ENCODE assay signal across 23 mouse cellular contexts in genomic region chr6:121219406-121219805, GRCm38 (mm10). TPM values are rescaled to one million over a fixed set of nuclear protein-coding genes. Genes with fewer than 3 reads are reported as not detected.
DNase-seq lines count a peak whose midpoint lies in the region; ATAC-seq lines count a peak whose summit lies in the region.
"Had no signal": no experiment of that assay in that cellular context is flagged by ENCODE, and none has a peak within 500 bp of the region (broad histone marks: within the 10 kb centered on the region; RNA-seq: fewer than 3 reads in every experiment).

No protein-coding gene starts in this region.

- DNase-seq in heart, adult 18-20 months: peak; percentile 77 to 85
- DNase-seq in gastrocnemius, postnatal 25 days: peak; percentile 67
- DNase-seq in heart, postnatal 4 days: peak; percentile 64
- no peak for DNase-seq in layer of hippocampus, postnatal 36 days
- DNase-seq: adrenal gland, adult 2 months; cerebellum, adult 11-12 months; cerebellum, postnatal 36 days; kidney, adult 9 months; kidney, postnatal 36 days; layer of hippocampus, adult 9-11 months; lung, embryonic 14.5 days; lung, postnatal 4 days; retina, postnatal 1 day had no signal

- peaks cover 17% of the 10 kb centered on the region for H3K4me1 ChIP-seq in heart, embryonic 12.5 days (replicated peaks)
- H3K4me1 ChIP-seq in heart, embryonic 15.5 days (replicated peaks): peaks cover 8% of the 10 kb centered on the region
- H3K4me1 ChIP-seq in midbrain, embryonic 16.5 days (ENCODE audit: control insufficient read depth, insufficient read depth, low read length): no peaks in the 10 kb centered on the region
- H3K4me1 ChIP-seq: forebrain, embryonic 10.5 days; hindbrain, embryonic 15.5 days; intestine, embryonic 15.5 days; limb, embryonic 12.5 days had no signal

- ATAC-seq in heart, embryonic 12.5 days (ENCODE audit: insufficient number of reproducible peaks, low FRiP score): no peak; the same call in 1 of the 2 replicates
- peak; percentile 65; the same call in 1 of the 2 replicates for ATAC-seq in heart, embryonic 15.5 days (replicated peaks; ENCODE audit: insufficient number of reproducible peaks, insufficient read depth, low FRiP score, low read depth)
- no peak for ATAC-seq in midbrain, embryonic 16.5 days
- ATAC-seq: intestine, embryonic 15.5 days; liver, embryonic 12.5 days had no signal

- no peaks in the 10 kb centered on the region for H3K36me3 ChIP-seq in heart, embryonic 12.5 days
- no peaks in the 10 kb centered on the region for H3K36me3 ChIP-seq in heart, embryonic 15.5 days
- H3K36me3 ChIP-seq in midbrain, embryonic 16.5 days (ENCODE audit: control insufficient read depth, insufficient read depth, low read length): no peaks in the 10 kb centered on the region
- H3K36me3 ChIP-seq: forebrain, embryonic 10.5 days; hindbrain, embryonic 15.5 days; intestine, embryonic 15.5 days; limb, embryonic 12.5 days; liver, embryonic 12.5 days had no signal

- H3K9me3 ChIP-seq in heart, embryonic 12.5 days (replicated peaks): 0 out of 2 replicates have a peak, but pooled peaks cover 4% of the 10 kb centered on the region
- H3K9me3 ChIP-seq in heart, embryonic 15.5 days (replicated peaks): no peaks in the 10 kb centered on the region
- H3K9me3 ChIP-seq in midbrain, embryonic 16.5 days (replicated peaks; ENCODE audit: control insufficient read depth, low read length, poor library complexity, severe bottlenecking): no peaks in the 10 kb centered on the region
- H3K9me3 ChIP-seq: hindbrain, embryonic 15.5 days; intestine, embryonic 15.5 days; limb, embryonic 12.5 days; liver, embryonic 12.5 days had no signal

- H3K27me3 ChIP-seq in heart, embryonic 12.5 days (replicated peaks): 0 out of 2 replicates have a peak, but pooled peaks cover 3% of the 10 kb centered on the region
- no peaks in the 10 kb centered on the region for H3K27me3 ChIP-seq in heart, embryonic 15.5 days
- no peaks in the 10 kb centered on the region for H3K27me3 ChIP-seq in midbrain, embryonic 16.5 days (ENCODE audit: control insufficient read depth, insufficient read depth, low read depth, low read length)
- H3K27me3 ChIP-seq: hindbrain, embryonic 15.5 days; intestine, embryonic 15.5 days; limb, embryonic 12.5 days had no signal

- H3K4me3 ChIP-seq in heart, embryonic 12.5 days: no peak overlapping the region
- H3K4me3 ChIP-seq in heart, embryonic 15.5 days: no peak overlapping the region
- no peak overlapping the region for H3K4me3 ChIP-seq in midbrain, embryonic 16.5 days (ENCODE audit: low read depth, low read length)
- H3K4me3 ChIP-seq: forebrain, embryonic 10.5 days; hindbrain, embryonic 15.5 days; intestine, embryonic 15.5 days; limb, embryonic 12.5 days; liver, embryonic 12.5 days had no signal

- H3K9ac ChIP-seq in heart, embryonic 12.5 days: no peak overlapping the region
- H3K9ac ChIP-seq in heart, embryonic 15.5 days: no peak overlapping the region
- no peak overlapping the region for H3K9ac ChIP-seq in midbrain, embryonic 16.5 days (ENCODE audit: low read depth, low read length)
- H3K9ac ChIP-seq: hindbrain, embryonic 15.5 days; intestine, embryonic 15.5 days; limb, embryonic 12.5 days; liver, embryonic 12.5 days; lung, embryonic 14.5 days had no signal

- H3K4me2 ChIP-seq in heart, embryonic 12.5 days: no peak overlapping the region
- H3K4me2 ChIP-seq in heart, embryonic 15.5 days: no peak overlapping the region
- no peak overlapping the region for H3K4me2 ChIP-seq in midbrain, embryonic 16.5 days (ENCODE audit: low read length)
- H3K4me2 ChIP-seq: hindbrain, embryonic 15.5 days; intestine, embryonic 15.5 days; limb, embryonic 12.5 days; liver, embryonic 12.5 days; lung, embryonic 14.5 days; midbrain, embryonic 11.5 days had no signal

- no peak overlapping the region for H3K27ac ChIP-seq in heart, embryonic 12.5 days (ENCODE audit: poor library complexity, severe bottlenecking)
- H3K27ac ChIP-seq in heart, embryonic 15.5 days: no peak overlapping the region
- H3K27ac ChIP-seq in midbrain, embryonic 16.5 days (ENCODE audit: low read length): no peak overlapping the region
- H3K27ac ChIP-seq: forebrain, embryonic 10.5 days; hindbrain, embryonic 15.5 days; intestine, embryonic 15.5 days; limb, embryonic 12.5 days; liver, embryonic 12.5 days; stomach, postnatal 0 days had no signal

- WGBS in heart, embryonic 12.5 days: 62% methylated on average over 4 of the region's 4 CpGs
- WGBS in heart, embryonic 15.5 days: 59% methylated on average over 4 of the region's 4 CpGs
- 79% methylated on average over 4 of the region's 4 CpGs for WGBS in midbrain, embryonic 16.5 days

RNA-seq across cellular contexts. Expression of gene Tuba8, which starts 8.9 kb away (rescaled TPM):
- 100 to 1,000 TPM; 145 to 182 TPM for total RNA-seq in heart, adult 18-20 months (2021)
- polyA plus RNA-seq in heart, embryonic 12.5 days (2016; fragmentation: Nextera tagmentation; extraction: Ambion mirVana): 0.42 and 0.55 TPM in 2 replicates
- total RNA-seq in gastrocnemius, postnatal 25 days (2021): 100 to 1,000 TPM; 179 to 215 TPM
- polyA plus RNA-seq in heart, embryonic 15.5 days (2015; fragmentation: Nextera tagmentation; extraction: Ambion mirVana): 0.58 and 1.7 TPM in 2 replicates
- total RNA-seq in heart, postnatal 4 days (2021): 10 to 100 TPM; 20.9 to 27.5 TPM
- 1 to 10 TPM; 4.9 to 6.9 TPM for total RNA-seq in layer of hippocampus, postnatal 36 days (2021)
- polyA plus RNA-seq in midbrain, embryonic 16.5 days (2015; fragmentation: Nextera tagmentation; extraction: Ambion mirVana): 1.2 and 1.3 TPM in 2 replicates

RNA-seq across cellular contexts. Expression of gene Usp18, which starts 26.3 kb away (rescaled TPM):
- 1 to 10 TPM; 1.3 to 1.7 TPM for total RNA-seq in heart, adult 18-20 months (2021)
- polyA plus RNA-seq in heart, embryonic 12.5 days (2016; fragmentation: Nextera tagmentation; extraction: Ambion mirVana): 1.5 and 1.8 TPM in 2 replicates
- under 1 TPM; 0.64 to 0.70 TPM for total RNA-seq in gastrocnemius, postnatal 25 days (2021)
- polyA plus RNA-seq in heart, embryonic 15.5 days (2015; fragmentation: Nextera tagmentation; extraction: Ambion mirVana): 1.7 and 3.6 TPM in 2 replicates
- under 1 TPM; 0.67 to 0.68 TPM for total RNA-seq in heart, postnatal 4 days (2021)
- total RNA-seq in layer of hippocampus, postnatal 36 days (2021): under 1 TPM; 0.20 to 0.47 TPM
- 1.5 and 1.6 TPM in 2 replicates for polyA plus RNA-seq in midbrain, embryonic 16.5 days (2015; fragmentation: Nextera tagmentation; extraction: Ambion mirVana)

RNA-seq across cellular contexts. Expression of gene Pex26, which starts 35.9 kb away (rescaled TPM):
- total RNA-seq in heart, adult 18-20 months (2021): 1 to 10 TPM; 6.7 to 7.9 TPM
- polyA plus RNA-seq in heart, embryonic 12.5 days (2016; fragmentation: Nextera tagmentation; extraction: Ambion mirVana): 6.1 and 6.5 TPM in 2 replicates
- 1 to 10 TPM; 2.8 TPM for total RNA-seq in gastrocnemius, postnatal 25 days (2021)
- 5.6 and 7.2 TPM in 2 replicates for polyA plus RNA-seq in heart, embryonic 15.5 days (2015; fragmentation: Nextera tagmentation; extraction: Ambion mirVana)
- 1 to 10 TPM; 6.4 to 8.0 TPM for total RNA-seq in heart, postnatal 4 days (2021)
- total RNA-seq in layer of hippocampus, postnatal 36 days (2021): 10 to 100 TPM; 11.6 to 11.9 TPM
- polyA plus RNA-seq in midbrain, embryonic 16.5 days (2015; fragmentation: Nextera tagmentation; extraction: Ambion mirVana): 17.6 and 18.6 TPM in 2 replicates

Comparison
In these comparisons a context has a peak if more than half of its experiments do, and no peak if none do; other contexts are left out.
1. RNA of gene Tuba8, which starts 8.9 kb away (total RNA-seq): 179 to 215 TPM in gastrocnemius, postnatal 25 days and 145 to 182 TPM in heart, adult 18-20 months; 20.9 to 27.5 TPM in heart, postnatal 4 days and 4.9 to 6.9 TPM in layer of hippocampus, postnatal 36 days; every median in the first group is over 4 times any median in the second.
2. DNase-seq: peak in heart, adult 18-20 months (2 of 2), gastrocnemius, postnatal 25 days (single experiment) and heart, postnatal 4 days (single experiment); none in layer of hippocampus, postnatal 36 days (0 of 2).